Mouse (Mus musculus) midbrain, postnatal 0 days (tissue): ENCODE measurements around the gene Enah. TPM values are rescaled to one million over a fixed set of nuclear protein-coding genes. Genes with fewer than 3 reads are reported as not detected.

ENCODE experiments used
- ATAC-seq: fragments of 200-750 bp; cut with Nextera tagmentation; 2 replicates; pipeline ENCODE4 v1.8.0; 2017; ENCODE audit warnings: moderate number of reproducible peaks, mild to moderate bottlenecking, moderate TSS enrichment, moderate library complexity; ENCODE audit not compliant: low FRiP score
- DNase-seq: peaks from one replicate; pipeline ENCODE4 v3.0.0-alpha.2; 2015; ENCODE audit warnings: low spot score
- H3K27ac ChIP-seq: fragments of 300-500 bp; sonication (generic); 2 replicates; pipeline ENCODE4 v1.5.1; 2014; ENCODE audit warnings: low read depth, mild to moderate bottlenecking, low read length, mixed read lengths
- H3K27me3 ChIP-seq: fragments of 300-500 bp; sonication (generic); 2 replicates; pipeline ENCODE4 v1.6.1; 2014; ENCODE audit warnings: low read length, control low read depth, mixed read lengths; ENCODE audit not compliant: insufficient read depth
- H3K36me3 ChIP-seq: fragments of 300-500 bp; sonication (generic); 2 replicates; pipeline ENCODE4 v1.6.1; 2014; ENCODE audit warnings: low read length, control low read depth, mixed read lengths; ENCODE audit not compliant: insufficient read depth
- H3K4me1 ChIP-seq: fragments of 300-500 bp; sonication (generic); 2 replicates; pipeline ENCODE4 v1.6.1; 2014; ENCODE audit warnings: mild to moderate bottlenecking, control low read depth, antibody characterized with exemption, low read length, mixed read lengths; ENCODE audit not compliant: insufficient read depth
- H3K4me2 ChIP-seq: fragments of 300-500 bp; sonication (generic); 2 replicates; pipeline ENCODE4 v1.6.1; 2014; ENCODE audit warnings: low read depth, mild to moderate bottlenecking, low read length, mixed read lengths; ENCODE audit not compliant: poor library complexity, severe bottlenecking
- H3K4me3 ChIP-seq: fragments of 300-500 bp; sonication (generic); 2 replicates; pipeline ENCODE4 v1.5.1; 2014; ENCODE audit warnings: low read depth, mild to moderate bottlenecking, low read length, moderate library complexity
- H3K9ac ChIP-seq: fragments of 300-500 bp; sonication (generic); replicated peaks from 2 replicates; pipeline ENCODE4 v1.6.1; 2014; ENCODE audit warnings: mild to moderate bottlenecking, low read length, moderate library complexity, mixed read lengths; ENCODE audit not compliant: poor library complexity, severe bottlenecking
- H3K9me3 ChIP-seq: fragments of 300-500 bp; sonication (generic); 2 replicates; pipeline ENCODE4 v1.6.1; 2016; ENCODE audit warnings: low read length, control low read depth
- CTCF ChIP-seq: IDR thresholded peaks from 2 replicates; pipeline ENCODE4 v1.5.1; 2016; ENCODE audit warnings: antibody characterized with exemption, mild to moderate bottlenecking
- WGBS: fragments of 180-500 bp; shearing (Covaris S2); extraction: QIAGEN DNeasy Blood & Tissue Kit; methylation state at CpG from one replicate; pipeline ENCODE4 v1.1.7; 2014; 5-methylcytosine and 5-hydroxymethylcytosine counted together
- polyA plus RNA-seq: library from polyadenylated mRNA; unstranded; fragments of >200 nt; fragmentation: Nextera tagmentation; extraction: Ambion mirVana; gene quantifications from 2 replicates; pipeline ENCODE4 v1.2.1, GENCODE M21; 2015
- total RNA-seq: library from RNA; depleted of rRNA; stranded (reverse); fragments of >200 nt; gene quantifications from 2 replicates; pipeline ENCODE4 v1.2.3, GENCODE M21; 2014

Gene Enah
- total and polyA plus RNA-seq, 2 experiments from 2014 or later = 23.0 to 78.0 TPM

GRCm38 (mm10) chr1:182052385-182052784, 32.6 kb upstream of the Enah start:
- H3K9me3 ChIP-seq = no peaks in the 10 kb centered on the region

GRCm38 (mm10) chr1:182049813-182050212, 30.0 kb upstream of the Enah start:
- TF ChIP-seq CTCF = no peak
- 71% methylated on average over 7 of the region's 7 CpGs for WGBS
- H3K36me3 ChIP-seq = no peaks in the 10 kb centered on the region
- H3K27me3 ChIP-seq = no peaks in the 10 kb centered on the region
- H3K9ac ChIP-seq = no peak overlapping the region
- H3K27ac ChIP-seq = no peak overlapping the region
- no peak overlapping the region for H3K4me3 ChIP-seq
- no peaks in the 10 kb centered on the region for H3K9me3 ChIP-seq
- H3K4me1 ChIP-seq = peaks cover 5% of the 10 kb centered on the region; the same call in 1 of the 2 replicates
- ATAC-seq (no peak), DNase-seq (no peak)
- H3K4me2 ChIP-seq = no peak overlapping the region

More at GRCm38 (mm10) chr1:182052385-182052784, 32.6 kb upstream of the Enah start:
- Histone ChIP-seq H3K27me3 (no peaks in the 10 kb centered on the region), H3K4me2 (no peak overlapping the region), H3K4me3 (no peak overlapping the region), H3K27ac (no peak overlapping the region), H3K4me1 (0 out of 2 replicates have a peak, but pooled peaks cover 2% of the 10 kb centered on the region), H3K9ac (no peak overlapping the region), H3K36me3 (no peaks in the 10 kb centered on the region)
- ATAC-seq (no peak), DNase-seq (no peak)
- no peak for TF ChIP-seq CTCF
- 77% methylated on average over 7 of the region's 7 CpGs for WGBS

DNA sequence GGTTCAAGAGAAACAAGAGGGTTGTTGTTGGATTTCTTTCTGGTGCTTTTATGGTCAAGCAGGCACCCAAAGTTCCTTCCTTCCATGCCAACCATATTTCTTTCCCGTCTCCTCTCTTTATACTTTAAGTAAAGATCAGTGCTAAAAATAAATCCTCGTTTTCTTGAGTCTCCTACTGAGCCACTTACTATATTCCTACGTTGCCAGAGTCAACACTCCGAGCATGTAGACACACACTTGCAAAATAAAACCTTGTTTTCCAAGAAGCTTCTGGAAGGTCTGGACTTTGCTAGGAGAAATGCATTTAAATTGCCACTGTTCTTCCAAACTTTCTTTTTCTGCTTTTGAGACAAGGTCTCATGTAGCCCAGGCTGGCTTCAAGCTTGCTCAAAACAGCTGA, 28.3 kb upstream of the Enah start:
- Histone ChIP-seq H3K4me2 (no peak overlapping the region), H3K27me3 (no peaks in the 10 kb centered on the region), H3K9me3 (no peaks in the 10 kb centered on the region), H3K27ac (no peak overlapping the region), H3K4me3 (no peak overlapping the region), H3K4me1 (peaks cover 5% of the 10 kb centered on the region; the same call in 1 of the 2 replicates), H3K36me3 (no peaks in the 10 kb centered on the region), H3K9ac (no peak overlapping the region)
- TF ChIP-seq CTCF = no peak
- DNase-seq (no peak), ATAC-seq (no peak)
- 89% methylated on average over 4 of the region's 4 CpGs for WGBS

- Histone ChIP-seq H3K4me1 (peaks cover 5% of the 10 kb centered on the region; the same call in 1 of the 2 replicates), H3K9me3 (no peaks in the 10 kb centered on the region), H3K9ac (no peak overlapping the region), H3K27ac (no peak overlapping the region), H3K36me3 (no peaks in the 10 kb centered on the region), H3K27me3 (no peaks in the 10 kb centered on the region), H3K4me2 (no peak overlapping the region), H3K4me3 (no peak overlapping the region)
- 88% methylated on average over 3 of the region's 3 CpGs for WGBS
- DNase-seq = peak; percentile 21
- no peak for TF ChIP-seq CTCF
- ATAC-seq = no peak
These were observed 27.4 kb upstream of the Enah start for GRCm38 (mm10) chr1:182047016-182047690.

DNA sequence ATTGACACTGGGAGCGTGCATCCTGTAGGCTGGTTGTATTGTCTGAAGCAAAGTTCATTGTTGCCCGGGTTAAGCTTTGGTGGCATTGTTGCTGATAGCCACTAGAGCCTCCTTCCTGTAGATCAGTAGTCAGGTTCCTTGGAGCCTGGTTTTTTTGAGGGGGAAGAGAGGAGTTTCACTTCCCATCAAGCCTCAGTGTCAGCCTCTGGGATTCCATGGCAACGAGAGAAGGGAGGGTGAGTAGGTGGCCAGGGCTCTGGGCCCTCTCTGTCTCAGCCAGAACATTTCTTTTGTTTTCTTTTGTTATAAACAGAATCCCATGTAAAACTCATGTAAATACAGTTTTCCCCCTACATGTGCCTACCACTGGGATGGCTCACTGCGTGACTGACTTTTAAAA, 25.4 kb upstream of the Enah start:
- H3K36me3 ChIP-seq = no peaks in the 10 kb centered on the region
- DNase-seq = peak; percentile 19
- no peak overlapping the region for H3K4me2 ChIP-seq
- H3K27ac ChIP-seq = 0 out of 2 replicates have a peak overlapping the region, but pooled peaks have one; percentile 26
- no peaks in the 10 kb centered on the region for H3K9me3 ChIP-seq
- no peak for TF ChIP-seq CTCF
- H3K4me3 ChIP-seq = no peak overlapping the region
- H3K27me3 ChIP-seq = no peaks in the 10 kb centered on the region
- H3K4me1 ChIP-seq = peaks cover 5% of the 10 kb centered on the region; the same call in 1 of the 2 replicates
- no peak overlapping the region for H3K9ac ChIP-seq
- 43% methylated on average over 4 of the region's 4 CpGs for WGBS
- ATAC-seq = no peak

GRCm38 (mm10) chr1:182040538-182040937, 20.7 kb upstream of the Enah start:
- H3K4me1 ChIP-seq = peaks cover 3% of the 10 kb centered on the region; the same call in 1 of the 2 replicates
- WGBS = 93% methylated on average over 3 of the region's 3 CpGs
- H3K4me3 ChIP-seq = no peak overlapping the region
- H3K9ac ChIP-seq = no peak overlapping the region
- no peaks in the 10 kb centered on the region for H3K36me3 ChIP-seq
- H3K27me3 ChIP-seq = no peaks in the 10 kb centered on the region
- no peak for TF ChIP-seq CTCF
- no peak for DNase-seq
- no peak overlapping the region for H3K27ac ChIP-seq
- no peak overlapping the region for H3K4me2 ChIP-seq
- H3K9me3 ChIP-seq = no peaks in the 10 kb centered on the region
- ATAC-seq = no peak
